Mouse (Mus musculus) CD4-positive, CD25-positive, alpha-beta regulatory T cell, adult 9 weeks (primary cell): Measurements from ENCODE around the gene Itpkc. TPM values are rescaled to one million over a fixed set of nuclear protein-coding genes. Genes with fewer than 3 reads are reported as not detected.

Experiments used
- polyA plus RNA-seq: library from polyadenylated mRNA; unstranded; fragments of 100-300 nt; shearing (Covaris generic); gene quantifications from one replicate; pipeline ENCODE4 v1.2.1, GENCODE M21; 2017

Itpkc gene
- polyA plus RNA-seq: 3.1 TPM

GRCm38 (mm10) chr7:27228281-27228821 is at the start of gene Itpkc:
TSS of gene Itpkc (minus strand) at chr7:27228661.

GRCm38 (mm10) chr7:27258205-27258899 is 29.9 kb upstream of the Itpkc start, which contains the start of gene Numbl:
TSS of gene Numbl (plus strand) at chr7:27258433.

GRCm38 (mm10) chr7:27232781-27233281 is 4.4 kb upstream of the Itpkc start, which contains the start of gene Coq8b:
TSS of gene Coq8b (plus strand) at chr7:27233023.

GRCm38 (mm10) chr7:27195681-27196611 is 32.5 kb downstream of the Itpkc start, which contains the start of the genes BC024978 and Snrpa:
TSS of gene BC024978 (plus strand) at chr7:27195781.
TSS of gene Snrpa (minus strand) at chr7:27196271.

GRCm38 (mm10) chr7:27180837-27181695 is 47.4 kb downstream of the Itpkc start, which contains the start of the genes Gm21983 and Mia:
TSS of gene Gm21983 (minus strand) at chr7:27181086.
TSS of gene Mia (minus strand) at chr7:27181157.

GRCm38 (mm10) chr7:27178324-27179216 is 49.9 kb downstream of the Itpkc start, which contains the start of gene Rab4b:
TSS of gene Rab4b (minus strand) at chr7:27178896.

GRCm38 (mm10) chr7:27166614-27167474 is 61.6 kb downstream of the Itpkc start, which contains the start of gene Egln2:
TSS of gene Egln2 (minus strand) at chr7:27166802.

Other genes starting within 250 kb of the Itpkc start
- gene Cyp2a12, start 199.6 kb downstream of the Itpkc start, polyA plus RNA-seq: not detected
- gene Cyp2f2, start 108.8 kb downstream of the Itpkc start, polyA plus RNA-seq: not detected
- not detected for gene Cyp2t4, start 74.9 kb downstream of the Itpkc start, polyA plus RNA-seq
- gene Egln2, start 61.9 kb downstream of the Itpkc start, polyA plus RNA-seq: 82.5 TPM
- gene Rab4b, start 49.8 kb downstream of the Itpkc start, polyA plus RNA-seq: 171 TPM
- 0.52 TPM for gene Gm21983, start 47.6 kb downstream of the Itpkc start, polyA plus RNA-seq
- not detected for gene Mia, start 47.5 kb downstream of the Itpkc start, polyA plus RNA-seq
- 1.8 TPM for gene BC024978, start 32.9 kb downstream of the Itpkc start, polyA plus RNA-seq
- gene Snrpa, start 32.4 kb downstream of the Itpkc start, polyA plus RNA-seq: 118 TPM
- gene Coq8b, start 4.4 kb upstream of the Itpkc start, polyA plus RNA-seq: 29.0 TPM
- gene Numbl, start 29.8 kb upstream of the Itpkc start, polyA plus RNA-seq: 0.29 TPM
- 0.55 TPM for gene Ltbp4, start 109.0 kb upstream of the Itpkc start, polyA plus RNA-seq
- 101 TPM for gene Shkbp1, start 127.4 kb upstream of the Itpkc start, polyA plus RNA-seq
- 1.2 TPM for gene Gm20479, start 128.8 kb upstream of the Itpkc start, polyA plus RNA-seq
- gene Sptbn4, start 219.0 kb upstream of the Itpkc start, polyA plus RNA-seq: 0.33 TPM
- 16.2 TPM for gene Blvrb, start 219.3 kb upstream of the Itpkc start, polyA plus RNA-seq
- 61.8 TPM for gene Sertad3, start 245.1 kb upstream of the Itpkc start, polyA plus RNA-seq